Mouse (Mus musculus): Measurements from ENCODE around the gene Kif6. TPM values are rescaled to one million over a fixed set of nuclear protein-coding genes. Genes with fewer than 3 reads are reported as not detected.

Kif6 gene
- polyA plus RNA-seq, 1 experiment from 2014 or later = 2.4 TPM

- no peaks in the 10 kb centered on the region for H3K36me3 ChIP-seq
- H3K9me3 ChIP-seq = no peaks in the 10 kb centered on the region
- H3K9ac ChIP-seq (replicated peaks) = no peak overlapping the region
- no peaks in the 10 kb centered on the region for H3K27me3 ChIP-seq
- no peak overlapping the region for H3K4me2 ChIP-seq (replicated peaks)
- no peak overlapping the region for H3K4me3 ChIP-seq (replicated peaks)
- H3K27ac ChIP-seq = no peak overlapping the region
- WGBS = 88% methylated on average over 5 of the region's 5 CpGs
- no peaks in the 10 kb centered on the region for H3K4me1 ChIP-seq (replicated peaks)
- no peak for ATAC-seq
Observed at GRCm38 (mm10) chr17:49834044-49834545, 219.2 kb downstream of the Kif6 start.

GRCm38 (mm10) chr17:49837417-49837816 is 222.5 kb downstream of the Kif6 start:
- Histone ChIP-seq H3K4me3 (replicated peaks) (no peak overlapping the region), H3K36me3 (no peaks in the 10 kb centered on the region), H3K27ac (no peak overlapping the region), H3K4me1 (replicated peaks) (no peaks in the 10 kb centered on the region), H3K27me3 (no peaks in the 10 kb centered on the region), H3K4me2 (replicated peaks) (no peak overlapping the region), H3K9ac (replicated peaks) (no peak overlapping the region), H3K9me3 (no peaks in the 10 kb centered on the region)
- WGBS = 64% methylated on average over 5 of the region's 5 CpGs
- ATAC-seq = no peak

- H3K4me2 ChIP-seq (replicated peaks) = no peak overlapping the region
- no peaks in the 10 kb centered on the region for H3K36me3 ChIP-seq
- ATAC-seq = no peak
- no peak overlapping the region for H3K9ac ChIP-seq (replicated peaks)
- H3K27ac ChIP-seq = no peak overlapping the region
- 91% methylated on average over 3 of the region's 3 CpGs for WGBS
- no peak overlapping the region for H3K4me3 ChIP-seq (replicated peaks)
- no peaks in the 10 kb centered on the region for H3K4me1 ChIP-seq (replicated peaks)
- H3K9me3 ChIP-seq = no peaks in the 10 kb centered on the region
- no peaks in the 10 kb centered on the region for H3K27me3 ChIP-seq
Observed at GRCm38 (mm10) chr17:49839243-49839642, 224.3 kb downstream of the Kif6 start.

GRCm38 (mm10) chr17:49851210-49851609 is 236.3 kb downstream of the Kif6 start:
- Histone ChIP-seq H3K4me3 (replicated peaks) (no peak overlapping the region), H3K9ac (replicated peaks) (no peak overlapping the region), H3K4me2 (replicated peaks) (no peak overlapping the region), H3K9me3 (no peaks in the 10 kb centered on the region), H3K27ac (no peak overlapping the region), H3K27me3 (no peaks in the 10 kb centered on the region), H3K36me3 (no peaks in the 10 kb centered on the region), H3K4me1 (replicated peaks) (peaks cover 8% of the 10 kb centered on the region; the same call in 1 of the 2 replicates)
- ATAC-seq = no peak
- WGBS = 84% methylated on average over 3 of the region's 3 CpGs

GRCm38 (mm10) chr17:49852183-49852582 is 237.2 kb downstream of the Kif6 start:
- Histone ChIP-seq H3K9me3 (no peaks in the 10 kb centered on the region), H3K4me1 (replicated peaks) (peaks cover 8% of the 10 kb centered on the region; the same call in 1 of the 2 replicates), H3K27me3 (no peaks in the 10 kb centered on the region), H3K9ac (replicated peaks) (no peak overlapping the region), H3K4me2 (replicated peaks) (no peak overlapping the region), H3K27ac (no peak overlapping the region), H3K4me3 (replicated peaks) (no peak overlapping the region), H3K36me3 (no peaks in the 10 kb centered on the region)
- WGBS = 82% methylated on average over 3 of the region's 3 CpGs
- ATAC-seq = no peak

GRCm38 (mm10) chr17:49855785-49856184 is 240.8 kb downstream of the Kif6 start:
- Histone ChIP-seq H3K9me3 (no peaks in the 10 kb centered on the region), H3K27ac (no peak overlapping the region), H3K4me1 (replicated peaks) (peaks cover 8% of the 10 kb centered on the region; the same call in 1 of the 2 replicates), H3K9ac (replicated peaks) (no peak overlapping the region), H3K36me3 (no peaks in the 10 kb centered on the region), H3K27me3 (no peaks in the 10 kb centered on the region), H3K4me2 (replicated peaks) (no peak overlapping the region), H3K4me3 (replicated peaks) (no peak overlapping the region)
- ATAC-seq = peak; percentile 56
- WGBS = 28% methylated on average over 4 of the region's 4 CpGs

- H3K9me3 ChIP-seq = no peaks in the 10 kb centered on the region
- 89% methylated on average over 10 of the region's 10 CpGs for WGBS
- H3K4me3 ChIP-seq (replicated peaks) = no peak overlapping the region
- no peaks in the 10 kb centered on the region for H3K36me3 ChIP-seq
- no peak overlapping the region for H3K4me2 ChIP-seq (replicated peaks)
- H3K9ac ChIP-seq (replicated peaks) = no peak overlapping the region
- no peaks in the 10 kb centered on the region for H3K27me3 ChIP-seq
- H3K4me1 ChIP-seq (replicated peaks) = peaks cover 26% of the 10 kb centered on the region
- ATAC-seq = no peak
- H3K27ac ChIP-seq = no peak overlapping the region
Observed at GRCm38 (mm10) chr17:49860057-49860816, 245.3 kb downstream of the Kif6 start.

- WGBS = 17% methylated on average over 5 of the region's 5 CpGs
- Histone ChIP-seq H3K4me1 (replicated peaks) (peaks cover 30% of the 10 kb centered on the region), H3K27ac (peak overlapping the region; percentile 68), H3K4me2 (replicated peaks) (no peak overlapping the region), H3K9ac (replicated peaks) (no peak overlapping the region), H3K36me3 (no peaks in the 10 kb centered on the region), H3K9me3 (no peaks in the 10 kb centered on the region), H3K27me3 (no peaks in the 10 kb centered on the region), H3K4me3 (replicated peaks) (no peak overlapping the region)
- no peak; the same call in none of the 2 replicates for ATAC-seq
Observed at GRCm38 (mm10) chr17:49863597-49863996, 248.7 kb downstream of the Kif6 start.

- H3K4me2 ChIP-seq (replicated peaks) = no peak overlapping the region
- peaks cover 30% of the 10 kb centered on the region for H3K4me1 ChIP-seq (replicated peaks)
- 95% methylated on average over 2 of the region's 2 CpGs for WGBS
- no peaks in the 10 kb centered on the region for H3K27me3 ChIP-seq
- H3K27ac ChIP-seq = no peak overlapping the region
- H3K9me3 ChIP-seq = no peaks in the 10 kb centered on the region
- no peak for ATAC-seq
- H3K36me3 ChIP-seq = no peaks in the 10 kb centered on the region
- H3K9ac ChIP-seq (replicated peaks) = no peak overlapping the region
- no peak overlapping the region for H3K4me3 ChIP-seq (replicated peaks)
Observed at GRCm38 (mm10) chr17:49865604-49866003, 250.7 kb downstream of the Kif6 start.

GRCm38 (mm10) chr17:49866653-49867215 is 251.8 kb downstream of the Kif6 start:
- H3K9ac ChIP-seq (replicated peaks) = peak overlapping the region; percentile 5; the same call in 1 of the 2 replicates
- no peak overlapping the region for H3K4me3 ChIP-seq (replicated peaks)
- H3K36me3 ChIP-seq = no peaks in the 10 kb centered on the region
- no peak for ATAC-seq
- peaks cover 30% of the 10 kb centered on the region for H3K4me1 ChIP-seq (replicated peaks)
- no peak overlapping the region for H3K4me2 ChIP-seq (replicated peaks)
- H3K27ac ChIP-seq = no peak overlapping the region
- 72% methylated on average over 8 of the region's 8 CpGs for WGBS
- H3K27me3 ChIP-seq = no peaks in the 10 kb centered on the region
- H3K9me3 ChIP-seq = no peaks in the 10 kb centered on the region

GRCm38 (mm10) chr17:49867321-49868137 is 252.6 kb downstream of the Kif6 start:
- Histone ChIP-seq H3K4me3 (replicated peaks) (no peak overlapping the region), H3K36me3 (no peaks in the 10 kb centered on the region), H3K9ac (replicated peaks) (peak overlapping the region; percentile 5; the same call in 1 of the 2 replicates), H3K27me3 (no peaks in the 10 kb centered on the region), H3K27ac (no peak overlapping the region; the same call in 1 of the 2 replicates), H3K9me3 (no peaks in the 10 kb centered on the region), H3K4me2 (replicated peaks) (0 out of 2 replicates have a peak overlapping the region, but pooled peaks have one; percentile 5), H3K4me1 (replicated peaks) (peaks cover 30% of the 10 kb centered on the region)
- WGBS = 23% methylated on average over 13 of the region's 13 CpGs
- ATAC-seq = no peak

- H3K27ac ChIP-seq = no peak overlapping the region
- no peaks in the 10 kb centered on the region for H3K36me3 ChIP-seq
- no peak overlapping the region for H3K9ac ChIP-seq (replicated peaks)
- H3K4me3 ChIP-seq (replicated peaks) = no peak overlapping the region
- peaks cover 14% of the 10 kb centered on the region for H3K4me1 ChIP-seq (replicated peaks)
- no peak for ATAC-seq
- H3K4me2 ChIP-seq (replicated peaks) = no peak overlapping the region
- no peaks in the 10 kb centered on the region for H3K9me3 ChIP-seq
- H3K27me3 ChIP-seq = no peaks in the 10 kb centered on the region
- 76% methylated on average over 9 of the region's 9 CpGs for WGBS
Observed at GRCm38 (mm10) chr17:49869246-49869645, 254.3 kb downstream of the Kif6 start.

All from midbrain, embryonic 13.5 days (tissue).